Mouse (Mus musculus) granulocyte monocyte progenitor cell, adult 5-6 weeks (primary cell): ENCODE results near the gene Ccdc162. TPM values are rescaled to one million over a fixed set of nuclear protein-coding genes. Genes with fewer than 3 reads are reported as not detected.

ENCODE experiments used
- ATAC-seq: replicated peaks from 2 replicates; pipeline ENCODE4 v1.8.0; 2016; ENCODE audit warnings: mild to moderate bottlenecking, moderate TSS enrichment, inconsistent platforms; ENCODE audit not compliant: poor library complexity, severe bottlenecking
- total RNA-seq, 2 experiments: library from RNA; stranded (forward) in 1 of 2; stranded (reverse) in 1 of 2; fragments of 200-712, 200-1000 nt in 1 of 2; fragments of >200 nt in 1 of 2; fragmentation: Nextera tagmentation in 1 of 2; gene quantifications; 2 replicates each; pipeline ENCODE4 v1.2.3; 2014 to 2017

Gene Ccdc162
- total RNA-seq, 2 experiments from 2014 or later: 0.05 to 9.7 TPM

- ATAC-seq: peak; percentile 72
These were observed 129.2 kb downstream of the Ccdc162 start for GRCm38 (mm10) chr10:41586947-41587852.

GRCm38 (mm10) chr10:41583383-41583782 lies 133.1 kb downstream of the Ccdc162 start:
- ATAC-seq: no peak

DNA sequence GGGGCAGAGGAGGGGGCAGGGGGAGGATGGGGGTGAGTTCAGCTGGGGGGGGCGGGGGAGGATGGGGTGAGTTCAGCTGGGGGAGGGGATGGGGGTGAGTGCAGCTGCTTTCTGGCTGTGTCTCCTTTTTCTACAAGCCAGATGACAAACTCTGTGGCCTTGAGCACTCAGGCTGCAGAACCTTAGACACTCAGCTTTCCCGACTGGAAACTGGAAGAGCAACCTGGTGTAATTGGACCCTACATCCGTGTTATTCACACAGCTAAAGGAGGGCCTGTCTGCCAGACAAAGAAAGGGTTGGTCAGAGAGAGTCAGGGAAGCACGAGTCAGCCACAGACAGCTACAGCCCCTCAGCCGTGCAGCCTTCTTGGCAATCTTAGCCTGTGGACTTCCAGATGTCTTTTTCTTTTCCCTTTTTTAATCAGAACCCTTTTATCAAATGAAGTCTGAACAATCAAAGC lies 133.5 kb downstream of the Ccdc162 start:
- no peak for ATAC-seq

DNA sequence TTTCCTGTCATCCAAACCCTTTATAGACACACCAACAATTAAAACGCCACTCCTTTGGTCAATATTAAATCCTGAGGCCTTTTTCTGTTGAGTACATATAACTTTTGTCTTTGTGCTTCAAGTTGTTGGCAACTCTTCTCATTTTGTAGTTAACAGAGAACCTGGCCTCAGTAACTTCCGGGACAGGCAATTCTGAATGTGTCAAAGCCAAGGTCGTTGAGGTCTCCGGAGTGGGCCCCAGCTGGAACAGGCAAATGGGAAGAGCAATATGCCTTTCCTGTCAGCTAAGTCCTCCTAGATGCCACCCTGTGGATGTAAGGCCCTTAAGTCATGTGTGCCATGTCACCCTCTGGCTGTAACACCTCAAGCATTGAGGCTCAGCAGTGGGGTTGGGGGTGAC lies 136.0 kb downstream of the Ccdc162 start:
- no peak for ATAC-seq

DNA sequence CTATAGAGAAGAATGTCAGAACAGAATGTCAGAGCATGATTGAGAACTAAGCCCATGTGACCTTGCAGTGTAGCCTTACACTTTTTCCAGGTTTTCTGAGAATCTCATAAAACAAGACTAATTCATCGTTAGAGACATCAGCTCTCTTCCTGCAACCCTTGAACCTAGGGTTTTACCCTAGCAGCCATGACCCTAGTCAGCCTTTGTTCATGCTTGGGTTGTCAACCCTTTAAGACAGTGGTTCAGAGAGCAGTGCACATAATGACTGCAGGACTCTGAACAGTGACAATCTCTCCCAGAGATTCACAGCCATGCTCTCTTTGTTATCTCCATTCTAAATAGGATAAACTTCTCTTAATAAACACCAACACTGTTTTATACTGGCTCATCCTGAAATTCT lies 137.9 kb downstream of the Ccdc162 start:
- no peak for ATAC-seq

DNA sequence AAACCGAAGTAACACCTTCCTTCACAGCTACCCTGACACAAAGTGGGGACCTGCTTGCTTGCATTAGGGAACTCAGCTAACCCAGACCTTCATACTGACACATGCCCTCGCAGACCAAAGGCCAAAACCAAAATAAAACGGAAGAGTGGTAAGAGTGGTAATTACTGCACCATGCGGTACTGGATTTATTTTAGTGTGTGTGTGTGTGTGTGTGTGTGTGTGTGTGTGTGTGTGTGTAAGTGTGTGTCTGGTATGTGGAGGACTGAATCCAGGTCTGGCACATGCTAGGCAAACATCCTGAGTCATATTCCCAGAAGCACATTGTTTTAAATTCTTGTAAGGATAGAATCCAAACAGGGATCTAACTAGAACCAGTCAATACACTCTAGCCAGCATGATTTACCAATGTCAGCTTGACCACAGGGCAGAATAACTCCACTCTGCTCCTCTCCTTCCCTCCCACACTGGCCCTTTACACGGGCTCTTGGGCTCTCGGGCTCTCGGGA lies 140.1 kb downstream of the Ccdc162 start:
- no peak for ATAC-seq

DNA sequence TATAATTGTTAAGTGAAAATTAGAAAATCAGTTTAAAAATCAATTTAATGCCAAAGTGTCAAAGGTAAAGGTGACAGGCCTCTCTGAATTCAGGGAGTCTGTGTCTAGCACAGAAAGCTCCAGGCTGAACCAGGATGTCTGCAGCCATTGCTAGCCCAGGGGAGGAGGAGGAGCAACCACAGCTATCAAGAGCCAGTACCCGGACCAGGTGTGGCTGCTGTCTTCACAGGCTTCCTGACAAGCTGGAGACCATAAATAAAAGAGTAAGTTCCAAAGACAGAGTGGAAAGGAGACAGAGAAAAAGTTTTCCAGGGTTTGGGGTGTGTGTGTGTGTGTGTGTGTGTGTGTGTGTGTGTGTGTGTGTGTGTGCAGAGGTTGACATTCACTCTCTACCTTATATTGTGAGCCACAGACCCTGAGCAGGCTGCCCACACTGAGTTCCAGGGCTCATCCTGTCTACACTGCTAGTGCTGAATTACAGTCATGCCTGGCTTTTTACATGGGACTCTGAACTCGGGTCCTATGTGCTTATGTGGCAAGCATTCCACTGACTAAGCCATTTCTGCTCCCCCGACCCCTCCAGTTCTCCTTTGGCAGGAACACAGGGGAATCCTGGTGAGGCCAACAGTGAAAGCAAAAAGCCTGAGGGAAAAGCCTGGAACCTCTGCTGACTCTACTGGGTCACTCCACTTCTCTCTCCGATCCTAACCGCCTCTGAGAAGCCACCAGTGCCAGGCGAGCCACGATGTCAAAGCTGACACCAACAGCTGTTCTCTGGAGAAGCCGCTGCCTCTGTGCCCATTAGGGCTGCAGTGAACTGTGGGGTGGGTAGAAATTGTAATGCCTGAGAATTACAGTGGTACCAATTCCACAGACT lies 140.7 kb downstream of the Ccdc162 start:
- ATAC-seq: no peak

DNA sequence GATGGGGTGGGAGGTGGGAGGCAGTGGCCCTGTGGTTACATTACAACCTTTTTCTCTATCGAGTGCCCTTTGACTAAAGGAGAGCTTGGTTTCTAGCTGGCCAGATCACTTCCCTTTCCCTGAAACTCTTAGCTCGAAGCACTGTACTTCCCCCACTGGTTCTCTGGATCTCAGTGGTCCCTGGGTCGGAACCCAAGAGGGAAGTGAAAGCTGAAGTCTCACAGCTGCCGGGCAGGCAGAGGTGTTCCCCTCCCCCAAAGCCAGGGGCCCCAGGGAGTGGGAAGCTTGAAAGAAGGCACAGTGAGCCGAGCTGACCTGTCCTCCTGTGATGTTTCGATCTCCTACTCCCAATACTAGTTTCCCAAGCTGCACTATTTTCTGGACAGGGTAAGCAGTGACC lies 143.2 kb downstream of the Ccdc162 start:
- ATAC-seq: peak; percentile 88

DNA sequence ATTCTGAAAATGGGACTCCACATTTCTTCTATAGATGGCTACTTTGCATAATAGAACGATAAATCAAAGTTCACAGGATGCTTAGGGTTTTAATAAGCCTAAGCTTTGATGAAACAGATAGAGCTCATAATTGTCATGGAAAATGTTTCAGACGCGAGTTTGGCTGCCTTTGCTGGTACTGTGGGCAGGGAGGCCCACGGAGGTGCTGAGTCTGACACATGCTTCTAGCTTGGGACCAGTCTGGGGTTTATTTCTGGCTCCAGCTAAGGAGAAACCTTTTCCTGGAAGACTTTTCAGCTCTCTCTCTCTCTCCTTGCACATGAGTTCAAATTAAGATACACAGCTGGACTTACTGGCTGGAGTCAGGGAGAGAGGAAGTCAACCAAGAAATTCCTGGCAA lies 144.2 kb downstream of the Ccdc162 start:
- ATAC-seq: no peak

DNA sequence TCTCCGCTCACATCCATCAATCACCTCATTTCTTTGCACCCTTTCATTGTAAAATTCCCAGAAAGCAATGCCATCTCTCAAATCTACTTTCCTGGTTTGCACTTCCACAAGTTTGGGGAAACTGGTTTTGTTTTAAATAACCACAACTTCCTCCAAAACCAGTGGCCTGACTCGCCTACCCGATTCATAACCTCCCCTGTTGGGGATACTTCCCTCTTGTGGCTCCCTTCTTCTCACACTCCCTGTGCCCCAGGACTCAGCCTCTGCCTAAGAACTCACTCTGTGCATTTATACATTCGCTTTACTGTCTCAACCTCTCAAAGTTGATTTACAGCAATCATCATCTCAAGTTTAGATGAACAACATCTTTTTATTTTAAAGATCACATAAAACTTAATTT lies 145.4 kb downstream of the Ccdc162 start:
- peak; percentile 72 for ATAC-seq

DNA sequence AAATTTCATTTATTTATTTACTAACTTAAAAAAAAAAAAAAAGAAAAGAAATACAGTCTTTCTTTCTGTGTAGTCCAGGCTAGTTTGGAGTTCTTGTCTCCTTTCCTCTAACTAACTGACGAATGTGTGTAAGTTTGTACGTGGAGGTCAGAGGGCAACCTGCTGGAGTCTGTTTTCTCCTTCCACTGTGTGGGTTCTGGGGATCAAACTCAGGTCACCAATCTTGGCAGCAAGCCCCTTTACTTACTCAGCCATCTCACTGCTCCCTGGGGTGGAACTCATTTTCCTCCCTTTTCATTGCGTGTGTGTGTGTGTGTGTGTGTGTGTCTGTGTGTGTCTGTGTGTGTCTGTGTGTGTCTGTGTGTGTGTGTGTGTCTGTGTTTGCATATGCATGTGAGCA lies 148.1 kb downstream of the Ccdc162 start:
- ATAC-seq: no peak

- peak; percentile 67 for ATAC-seq
These were observed 151.3 kb downstream of the Ccdc162 start for GRCm38 (mm10) chr10:41565141-41565540.

- ATAC-seq: no peak
These were observed 154.6 kb downstream of the Ccdc162 start for GRCm38 (mm10) chr10:41561701-41562395.

GRCm38 (mm10) chr10:41558401-41558800 lies 158.0 kb downstream of the Ccdc162 start:
- no peak for ATAC-seq

DNA sequence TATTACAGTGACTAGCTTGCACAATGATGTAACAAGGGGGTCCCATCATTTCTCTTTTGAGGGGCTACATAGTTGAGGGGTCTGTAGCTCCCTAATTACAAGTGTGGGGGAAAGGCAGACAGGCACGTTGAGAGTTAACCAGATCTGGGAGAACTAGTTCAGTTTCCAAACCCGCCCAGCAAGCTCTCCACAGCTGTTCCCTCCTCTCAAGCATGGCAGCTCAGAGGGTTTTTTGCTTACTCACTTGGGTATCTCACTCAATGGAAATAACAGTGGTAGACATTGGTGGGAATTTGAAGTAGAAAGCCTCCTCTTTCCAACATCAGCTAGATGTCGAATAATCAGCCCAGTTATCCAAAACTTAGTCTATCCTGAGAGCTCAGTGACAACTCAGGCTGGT lies 161.4 kb downstream of the Ccdc162 start:
- no peak for ATAC-seq

DNA sequence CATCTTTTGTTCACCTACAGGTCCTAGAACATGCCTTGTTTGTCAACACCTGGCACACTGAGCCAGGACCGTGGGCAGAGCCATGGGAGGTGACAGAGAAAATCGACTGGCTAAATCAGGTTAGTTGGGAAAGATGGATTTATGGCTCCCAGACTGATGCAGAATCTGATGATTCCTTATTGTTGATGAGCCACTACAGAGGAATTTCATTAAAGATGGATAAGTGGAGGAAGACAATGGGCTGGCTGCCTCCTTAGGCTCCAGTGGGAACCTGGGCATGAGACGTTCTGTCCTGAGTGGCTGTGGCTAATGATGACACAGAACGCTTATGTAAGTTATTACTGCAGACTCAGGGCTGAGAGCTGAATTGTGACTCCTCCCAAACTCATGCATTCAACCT lies 162.7 kb downstream of the Ccdc162 start:
- no peak for ATAC-seq

GRCm38 (mm10) chr10:41552847-41553589 lies 163.4 kb downstream of the Ccdc162 start:
- ATAC-seq: peak; percentile 35; the same call in 1 of the 2 replicates

- peak; percentile 84 for ATAC-seq
These were observed 164.1 kb downstream of the Ccdc162 start for GRCm38 (mm10) chr10:41552319-41552718.

DNA sequence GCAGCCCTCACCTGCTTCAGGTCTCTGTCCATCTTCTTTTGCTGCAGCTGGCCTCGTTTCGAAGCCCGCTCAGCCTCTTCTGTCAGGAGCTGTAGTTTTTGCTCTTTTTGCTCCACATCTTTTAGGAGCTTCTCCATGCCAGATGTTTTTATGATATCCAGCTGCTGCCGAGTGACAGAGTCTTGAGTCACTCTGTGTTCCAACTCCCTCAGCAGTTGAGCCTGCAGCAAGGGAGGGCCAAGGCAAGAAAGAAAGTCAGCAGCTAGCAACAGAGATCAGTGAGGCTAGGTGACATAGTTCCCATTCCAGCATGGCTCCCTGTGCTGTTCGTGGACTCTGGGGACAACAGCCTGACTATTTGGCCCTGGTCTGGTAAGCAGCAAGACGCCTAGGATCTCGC lies 165.7 kb downstream of the Ccdc162 start:
- no peak for ATAC-seq
